Mouse (Mus musculus): Measurements from ENCODE around the gene 6430571L13Rik. TPM values are rescaled to one million over a fixed set of nuclear protein-coding genes. Genes with fewer than 3 reads are reported as not detected.

The 6430571L13Rik gene
- 0.13 TPM for polyA plus RNA-seq (2014; fragmentation: Illumina TruSeq; extraction: RNeasy Lipid Tissue Mini Kit (QIAGEN cat#74804); ENCODE audit: low read depth, low replicate concordance)

DNA sequence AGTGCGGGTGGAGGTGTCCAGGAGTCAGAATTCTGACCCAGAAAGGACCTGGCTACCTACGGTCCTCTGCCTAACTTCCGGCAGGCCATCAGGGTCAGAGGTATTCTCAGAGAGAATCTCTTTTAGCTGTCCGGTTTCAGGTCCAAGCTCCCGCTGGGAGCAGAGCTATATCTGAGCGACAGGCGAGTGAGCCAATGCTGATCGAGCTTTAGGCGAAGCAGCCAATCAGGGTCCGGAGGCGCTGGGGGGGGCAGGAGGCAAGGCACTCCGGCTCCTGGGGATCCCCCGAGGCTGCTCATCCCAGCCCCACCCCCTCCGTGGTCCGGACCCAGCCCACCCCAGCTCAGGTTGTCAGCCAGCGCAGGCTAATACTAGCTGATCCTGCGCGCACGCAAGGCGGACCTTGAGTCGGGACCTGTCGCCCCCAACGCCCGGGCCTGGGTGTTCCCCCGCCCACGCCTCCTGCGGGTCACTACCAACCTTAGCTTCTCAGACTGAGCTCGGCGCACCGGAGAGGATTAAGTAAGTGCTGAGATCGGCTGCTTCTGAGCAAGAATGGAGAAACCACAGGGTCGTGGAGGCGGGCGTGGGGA is at the start of gene 6430571L13Rik:
6430571L13Rik (plus strand) TSS at position 336 of the 593 bp plus-strand sequence.

GRCm38 (mm10) chr9:107296016-107296040 is 44.6 kb upstream of the 6430571L13Rik start, which contains the start of gene Cish:
Gene Cish, plus strand, starts transcription at chr9:107296026.

DNA sequence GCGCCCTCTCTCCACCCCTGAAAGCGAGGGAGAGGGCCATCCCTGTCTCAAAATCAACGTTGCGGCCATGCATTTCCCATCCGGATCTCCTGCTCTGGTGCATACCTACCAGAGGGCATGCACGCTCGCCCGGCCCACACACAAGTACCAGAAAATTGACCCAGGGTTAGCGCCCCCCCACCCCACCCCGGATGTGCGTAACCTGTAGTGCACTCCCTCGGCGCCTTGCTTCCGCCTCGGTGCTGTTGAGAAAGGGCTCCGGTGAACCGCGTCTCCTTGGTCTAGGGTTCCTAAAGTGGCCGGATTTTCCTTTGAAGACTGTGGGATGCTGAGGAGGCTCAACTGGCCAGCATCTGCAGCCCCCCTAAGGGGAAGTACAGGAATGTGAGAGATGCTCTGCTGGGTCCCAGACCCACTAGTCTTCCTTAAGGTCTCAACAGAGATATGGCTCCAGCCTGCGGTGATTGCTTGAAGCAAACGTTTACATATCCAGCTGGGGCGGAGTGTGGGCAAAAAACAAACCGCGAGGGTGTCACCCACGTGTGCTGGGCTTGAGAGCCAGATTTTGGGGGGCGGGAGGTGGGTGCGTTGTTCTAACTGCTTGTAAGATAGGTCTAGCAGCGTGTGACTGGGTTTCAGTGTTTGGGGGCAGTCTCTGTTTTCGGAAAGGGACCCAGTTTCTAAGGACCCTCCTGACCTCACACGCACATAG is 2.1 kb upstream of the 6430571L13Rik start, which contains the start of gene Hemk1:
Hemk1 (minus strand) TSS at position 179 of the 712 bp plus-strand sequence.

DNA sequence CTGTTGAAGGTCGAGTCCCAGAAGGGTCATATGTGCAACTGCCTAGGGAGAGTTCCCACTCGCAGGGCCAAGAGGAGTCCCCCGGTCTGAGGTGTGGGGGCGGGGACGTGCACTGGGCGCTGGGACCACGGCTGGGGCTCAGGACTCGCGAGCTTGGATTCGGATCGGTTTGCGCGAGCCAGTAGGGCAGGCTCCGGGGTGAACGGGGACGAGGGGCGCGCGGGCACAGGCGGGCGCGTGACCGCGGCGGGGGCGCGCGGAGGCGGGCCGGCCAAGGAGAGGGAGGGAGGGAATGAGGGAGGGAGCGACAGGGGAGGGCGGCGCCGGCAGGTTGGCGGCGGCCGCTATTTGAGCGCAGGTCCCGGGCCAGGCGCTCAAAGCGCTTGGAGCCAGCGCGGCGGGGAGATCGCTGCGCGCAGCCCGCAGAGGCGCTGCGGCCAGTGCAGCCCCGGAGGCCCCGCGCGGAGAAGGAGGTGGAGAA is 59.1 kb downstream of the 6430571L13Rik start, which contains the start of gene Cacna2d2:
Cacna2d2 (plus strand) TSS at position 122 of the 481 bp plus-strand sequence.

Other genes with a start within 250 kb of the 6430571L13Rik start
- not detected for gene Dock3, start 108.7 kb upstream of the 6430571L13Rik start, polyA plus RNA-seq (2014; fragmentation: Illumina TruSeq; extraction: RNeasy Lipid Tissue Mini Kit (QIAGEN cat#74804); ENCODE audit: low read depth, low replicate concordance)
- 1.2 TPM for gene Mapkapk3, start 50.7 kb upstream of the 6430571L13Rik start, polyA plus RNA-seq (2014; fragmentation: Illumina TruSeq; extraction: RNeasy Lipid Tissue Mini Kit (QIAGEN cat#74804); ENCODE audit: low read depth, low replicate concordance)
- 4.5 TPM for gene Cish, start 44.6 kb upstream of the 6430571L13Rik start, polyA plus RNA-seq (2014; fragmentation: Illumina TruSeq; extraction: RNeasy Lipid Tissue Mini Kit (QIAGEN cat#74804); ENCODE audit: low read depth, low replicate concordance)
- 6.1 TPM for gene Hemk1, start 2.3 kb upstream of the 6430571L13Rik start, polyA plus RNA-seq (2014; fragmentation: Illumina TruSeq; extraction: RNeasy Lipid Tissue Mini Kit (QIAGEN cat#74804); ENCODE audit: low read depth, low replicate concordance)
- not detected for gene Cacna2d2, start 59.0 kb downstream of the 6430571L13Rik start, polyA plus RNA-seq (2014; fragmentation: Illumina TruSeq; extraction: RNeasy Lipid Tissue Mini Kit (QIAGEN cat#74804); ENCODE audit: low read depth, low replicate concordance)
- gene Tmem115, start 193.3 kb downstream of the 6430571L13Rik start, polyA plus RNA-seq (2014; fragmentation: Illumina TruSeq; extraction: RNeasy Lipid Tissue Mini Kit (QIAGEN cat#74804); ENCODE audit: low read depth, low replicate concordance), result 0.45 TPM
- 5.3 TPM for gene Cyb561d2, start 201.6 kb downstream of the 6430571L13Rik start, polyA plus RNA-seq (2014; fragmentation: Illumina TruSeq; extraction: RNeasy Lipid Tissue Mini Kit (QIAGEN cat#74804); ENCODE audit: low read depth, low replicate concordance)
- 2.0 TPM for gene Nprl2, start 201.6 kb downstream of the 6430571L13Rik start, polyA plus RNA-seq (2014; fragmentation: Illumina TruSeq; extraction: RNeasy Lipid Tissue Mini Kit (QIAGEN cat#74804); ENCODE audit: low read depth, low replicate concordance)
- not detected for gene Zmynd10, start 206.7 kb downstream of the 6430571L13Rik start, polyA plus RNA-seq (2014; fragmentation: Illumina TruSeq; extraction: RNeasy Lipid Tissue Mini Kit (QIAGEN cat#74804); ENCODE audit: low read depth, low replicate concordance)
- gene Rassf1, start 211.0 kb downstream of the 6430571L13Rik start, polyA plus RNA-seq (2014; fragmentation: Illumina TruSeq; extraction: RNeasy Lipid Tissue Mini Kit (QIAGEN cat#74804); ENCODE audit: low read depth, low replicate concordance), result 3.7 TPM
- 17.6 TPM for gene Tusc2, start 222.7 kb downstream of the 6430571L13Rik start, polyA plus RNA-seq (2014; fragmentation: Illumina TruSeq; extraction: RNeasy Lipid Tissue Mini Kit (QIAGEN cat#74804); ENCODE audit: low read depth, low replicate concordance)
- gene Hyal2, start 227.3 kb downstream of the 6430571L13Rik start, polyA plus RNA-seq (2014; fragmentation: Illumina TruSeq; extraction: RNeasy Lipid Tissue Mini Kit (QIAGEN cat#74804); ENCODE audit: low read depth, low replicate concordance), result 1.2 TPM
- 24.4 TPM for gene Hyal1, start 236.3 kb downstream of the 6430571L13Rik start, polyA plus RNA-seq (2014; fragmentation: Illumina TruSeq; extraction: RNeasy Lipid Tissue Mini Kit (QIAGEN cat#74804); ENCODE audit: low read depth, low replicate concordance)
- gene Naa80, start 238.3 kb downstream of the 6430571L13Rik start, polyA plus RNA-seq (2014; fragmentation: Illumina TruSeq; extraction: RNeasy Lipid Tissue Mini Kit (QIAGEN cat#74804); ENCODE audit: low read depth, low replicate concordance), result 3.7 TPM
- gene Hyal3, start 240.2 kb downstream of the 6430571L13Rik start, polyA plus RNA-seq (2014; fragmentation: Illumina TruSeq; extraction: RNeasy Lipid Tissue Mini Kit (QIAGEN cat#74804); ENCODE audit: low read depth, low replicate concordance), result not detected
- gene Ifrd2, start 247.0 kb downstream of the 6430571L13Rik start, polyA plus RNA-seq (2014; fragmentation: Illumina TruSeq; extraction: RNeasy Lipid Tissue Mini Kit (QIAGEN cat#74804); ENCODE audit: low read depth, low replicate concordance), result 27.0 TPM